Mouse (Mus musculus) layer of hippocampus, adult 11-12 months (tissue): ENCODE results near the gene Ak2.
A peak's percentile ranks its signal among the peaks of the same experiment; 100 is the strongest.

ENCODE experiments used
- DNase-seq: peaks from one replicate; pipeline ENCODE4 v3.0.0; 2022; ENCODE audit warnings: low spot score

The Ak2 gene

GRCm38 (mm10) chr4:129013151-129013864 is 21.6 kb downstream of the Ak2 start:
- no peak for DNase-seq

DNA sequence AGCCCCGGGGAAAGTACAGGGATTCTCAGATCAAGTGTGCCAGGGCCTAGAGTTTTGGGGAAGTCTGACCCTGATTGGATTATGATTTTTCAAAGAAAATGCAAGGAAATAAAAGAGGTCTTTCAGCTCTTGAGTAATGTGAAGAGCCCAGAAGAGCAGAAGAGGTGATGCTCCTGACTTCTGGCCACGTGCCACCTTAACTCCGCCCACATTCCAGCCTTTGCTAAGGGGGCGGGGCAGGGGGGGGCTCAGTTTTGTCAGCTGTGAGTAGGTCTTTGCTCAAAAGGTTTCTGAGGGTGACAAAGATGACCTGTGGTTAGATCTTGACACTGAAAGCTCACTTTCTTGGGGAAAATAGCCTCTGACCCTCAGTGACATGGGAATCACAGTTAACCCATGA is 24.6 kb downstream of the Ak2 start:
- DNase-seq, result no peak

GRCm38 (mm10) chr4:129017150-129017549 is 25.4 kb downstream of the Ak2 start:
- DNase-seq, result no peak

- no peak for DNase-seq
Observed at GRCm38 (mm10) chr4:129018788-129019435, 27.2 kb downstream of the Ak2 start.

- DNase-seq, result no peak
Observed at GRCm38 (mm10) chr4:129019788-129020187, 28.0 kb downstream of the Ak2 start.

DNA sequence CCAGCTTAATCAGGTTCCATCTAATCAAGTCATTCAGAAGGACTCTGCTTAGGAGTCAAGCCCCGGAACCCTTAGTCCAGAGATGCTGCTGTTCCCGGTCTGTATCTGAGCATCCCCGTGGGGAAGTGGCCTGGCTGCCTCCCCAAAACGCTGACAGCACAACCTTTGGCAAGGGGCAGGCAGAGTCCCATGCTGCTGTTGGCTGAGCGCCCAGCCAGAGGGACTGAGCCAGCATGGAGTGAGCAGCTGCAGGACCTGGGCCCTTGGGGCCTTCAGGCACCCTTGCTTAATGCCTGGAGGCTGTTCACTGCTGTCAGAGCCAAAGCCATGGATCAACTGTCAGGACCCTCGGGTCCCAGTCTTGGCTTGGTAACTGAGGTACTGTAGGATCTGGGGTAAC is 28.7 kb downstream of the Ak2 start:
- DNase-seq, result peak; percentile 86

GRCm38 (mm10) chr4:129021426-129021825 is 29.7 kb downstream of the Ak2 start:
- DNase-seq, result no peak

DNA sequence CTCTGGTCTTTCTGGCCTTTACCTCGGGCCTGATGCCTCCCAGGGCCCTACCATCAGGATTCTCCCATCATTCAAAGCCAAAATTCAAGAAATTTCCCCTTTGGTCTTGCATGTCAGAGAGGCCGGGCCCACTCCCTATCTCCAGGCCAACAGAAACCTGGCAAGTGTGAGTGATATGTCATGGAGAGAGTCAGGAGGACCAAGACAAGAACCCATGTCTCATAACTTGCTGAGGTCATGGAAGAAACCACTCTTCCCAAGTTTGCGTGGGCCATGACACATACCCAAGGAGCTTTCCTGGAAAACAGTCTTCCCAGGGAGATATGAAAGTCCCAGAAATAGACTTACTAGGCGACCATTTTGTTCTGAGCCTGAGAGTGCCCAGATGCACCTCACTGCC is 30.1 kb downstream of the Ak2 start:
- DNase-seq, result no peak

GRCm38 (mm10) chr4:129023884-129024283 is 32.1 kb downstream of the Ak2 start:
- no peak for DNase-seq

GRCm38 (mm10) chr4:129024775-129025174 is 33.0 kb downstream of the Ak2 start:
- no peak for DNase-seq

DNA sequence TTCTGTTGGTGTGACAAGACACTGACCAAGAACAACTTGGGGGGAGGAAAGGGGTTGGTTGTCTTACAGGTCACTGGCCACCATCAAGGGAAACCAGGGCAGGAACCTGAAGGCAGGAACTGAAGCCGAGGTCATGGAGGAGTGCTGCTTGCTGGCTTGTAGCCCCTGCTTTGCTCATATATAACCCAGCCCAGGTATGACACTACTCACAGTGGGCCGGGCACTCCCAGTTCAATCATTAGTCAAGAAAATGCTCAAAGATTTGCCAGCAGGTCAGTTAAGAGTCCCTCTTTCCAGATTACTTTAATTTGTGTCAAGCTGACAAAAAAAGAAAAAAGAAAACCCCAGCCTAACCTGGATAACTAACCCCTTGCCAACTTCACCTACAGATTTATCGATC is 33.9 kb downstream of the Ak2 start:
- DNase-seq, result no peak

GRCm38 (mm10) chr4:129030746-129031145 is 39.0 kb downstream of the Ak2 start:
- no peak for DNase-seq

- DNase-seq, result no peak
Observed at GRCm38 (mm10) chr4:129031408-129031965, 39.7 kb downstream of the Ak2 start.

DNA sequence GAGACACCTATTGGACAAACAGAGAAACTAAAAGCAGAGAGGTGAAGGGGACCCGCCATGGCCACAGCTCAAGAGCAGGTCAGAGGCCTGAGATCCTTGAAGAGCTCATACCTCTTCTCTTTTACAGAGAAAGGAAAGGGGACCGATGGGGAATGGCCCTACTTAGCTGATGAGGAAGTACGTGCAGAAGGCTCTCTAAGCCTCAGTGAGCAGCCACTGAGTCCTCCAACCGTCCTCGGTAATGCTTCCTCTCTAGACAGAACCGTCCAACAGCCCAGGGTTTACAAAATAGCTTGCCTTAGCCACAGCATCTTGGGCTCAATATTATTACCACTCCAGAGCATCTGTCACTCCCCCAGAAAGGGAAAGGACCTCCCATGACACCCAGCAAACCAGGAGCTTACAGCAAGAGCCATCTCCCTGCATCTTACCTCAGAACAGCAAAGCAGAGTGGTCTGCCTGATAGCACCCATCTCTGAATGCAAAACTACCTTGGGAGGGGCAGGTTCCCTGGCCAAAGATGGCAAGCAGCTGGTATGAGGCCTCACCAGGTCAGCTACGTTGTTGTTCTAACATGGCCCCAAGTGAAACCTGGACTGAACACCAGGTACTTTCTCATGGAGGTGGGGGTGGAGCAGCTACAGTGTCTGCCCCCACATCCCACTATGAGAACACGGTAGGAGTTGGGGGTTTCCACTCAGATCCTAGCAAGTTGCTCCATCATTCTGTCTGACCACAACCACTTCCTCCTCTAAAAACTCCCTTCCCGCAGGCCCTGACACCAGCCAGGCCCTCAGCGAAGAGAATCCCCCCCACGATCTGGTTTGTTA is 40.6 kb downstream of the Ak2 start:
- no peak for DNase-seq

DNA sequence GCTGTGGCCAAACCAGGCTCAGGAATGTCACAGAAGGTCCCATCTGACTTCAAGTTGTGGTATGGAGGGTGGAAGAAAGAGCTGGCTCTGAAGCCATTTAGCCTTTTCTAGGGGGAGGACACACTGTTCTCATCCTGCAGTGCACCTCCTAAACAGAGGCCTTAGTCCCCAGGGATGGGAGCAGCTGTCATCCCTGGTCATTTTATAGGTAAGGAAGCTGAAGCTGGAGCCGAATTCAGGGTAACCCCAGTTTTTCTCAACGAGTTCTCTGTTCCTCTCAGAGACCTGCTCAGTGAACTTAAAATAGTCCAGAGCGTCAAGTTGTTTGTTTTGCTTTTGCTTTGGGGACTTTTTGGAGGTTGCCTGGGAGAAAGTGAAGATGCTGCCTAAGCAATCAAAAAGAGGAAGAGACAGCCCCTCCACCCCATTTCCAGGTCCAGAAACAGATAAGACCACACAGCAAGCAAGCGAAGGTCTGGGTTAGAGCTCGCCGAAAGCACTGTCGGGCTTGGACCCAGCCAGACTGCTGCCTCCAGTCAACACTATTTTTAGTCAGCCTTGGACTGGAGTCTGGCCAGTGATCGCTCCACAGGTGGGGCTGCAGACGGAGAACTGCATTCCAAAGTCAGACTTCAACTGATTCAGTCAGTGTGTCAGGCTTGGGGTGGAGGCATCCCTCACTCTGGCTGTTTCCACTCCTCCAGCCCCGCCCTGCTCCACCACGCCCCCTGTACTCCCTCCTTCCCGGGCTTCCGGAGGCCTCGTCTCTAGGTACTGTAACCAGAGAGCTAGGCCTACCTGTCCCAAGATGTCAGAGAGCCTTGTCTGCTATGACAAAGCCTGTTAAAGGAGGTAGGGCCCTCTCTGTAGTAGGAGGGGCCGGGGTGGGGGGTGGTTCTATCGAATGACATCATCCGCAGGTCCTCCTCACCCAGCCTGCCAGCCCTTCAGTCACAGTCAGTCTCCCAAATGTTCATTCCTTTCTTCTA is 41.5 kb downstream of the Ak2 start:
- DNase-seq, result peak; percentile 36

- no peak for DNase-seq
Observed at GRCm38 (mm10) chr4:129034224-129034623, 42.5 kb downstream of the Ak2 start.

GRCm38 (mm10) chr4:129034706-129035660 is 43.2 kb downstream of the Ak2 start:
- DNase-seq, result peak; percentile 33

DNA sequence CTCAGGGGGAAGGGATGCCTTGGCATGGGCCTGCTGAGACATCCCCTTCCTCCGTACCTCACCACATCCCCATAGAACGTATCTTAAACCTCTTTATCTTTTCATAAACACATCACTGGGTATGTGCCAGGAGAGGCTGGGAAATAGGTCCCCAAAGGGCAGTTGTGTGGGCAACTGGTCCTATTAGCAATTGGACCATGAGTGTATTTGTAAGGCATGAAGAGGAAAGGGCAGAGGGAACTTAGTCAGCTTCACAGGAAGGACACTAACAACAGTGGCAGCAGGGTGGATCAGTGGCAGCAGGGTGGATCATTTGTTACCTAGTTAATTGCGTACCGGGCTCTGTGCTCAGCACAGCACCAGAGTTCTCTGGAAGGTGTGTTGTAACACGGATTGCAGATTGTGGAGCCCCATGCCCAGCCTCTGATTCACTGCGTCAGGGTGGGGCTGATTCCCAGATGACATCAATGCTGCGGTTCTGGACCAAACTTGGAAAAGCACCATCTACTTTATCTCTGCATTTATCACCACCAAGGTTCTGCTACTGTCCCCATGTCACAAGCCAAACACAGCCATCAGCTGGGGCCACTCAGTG is 44.2 kb downstream of the Ak2 start:
- no peak for DNase-seq

DNA sequence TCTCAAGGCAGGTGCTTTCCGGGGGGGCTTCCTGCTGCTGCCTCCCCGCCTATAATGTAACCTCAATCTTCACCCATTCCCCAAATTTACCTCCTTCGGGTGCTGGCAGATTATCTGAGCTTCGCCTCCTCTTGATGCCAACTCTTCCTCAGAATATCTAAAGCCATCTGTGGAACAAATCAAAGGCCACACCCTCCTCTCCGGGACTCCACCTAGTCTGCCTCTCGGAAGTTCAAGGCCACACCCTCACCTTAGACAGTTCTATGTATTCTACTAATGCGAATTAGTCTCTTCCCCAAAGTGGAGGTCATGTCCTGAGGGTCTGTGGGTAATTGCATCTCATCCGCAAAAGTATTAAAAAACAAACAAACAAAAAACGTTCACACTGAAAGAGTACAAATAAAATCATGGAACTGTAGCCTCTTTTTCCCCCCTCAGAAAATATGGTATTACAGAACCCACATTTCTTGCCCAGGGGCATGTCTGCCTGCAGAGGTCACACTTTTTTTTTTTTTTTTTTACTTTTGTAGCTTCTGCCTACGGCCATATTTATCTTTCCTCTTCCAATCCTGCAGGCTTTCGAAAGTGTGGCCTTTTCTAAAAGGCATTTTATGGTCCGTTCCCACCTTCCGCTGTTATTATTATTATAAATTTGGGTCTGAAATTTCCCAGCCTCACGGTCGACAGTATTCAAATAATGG is 56.1 kb downstream of the Ak2 start:
- DNase-seq, result no peak
